Mouse (Mus musculus): ENCODE data around the gene Enpep. TPM values are rescaled to one million over a fixed set of nuclear protein-coding genes. Genes with fewer than 3 reads are reported as not detected.
A peak's percentile ranks its signal among the peaks of the same experiment; 100 is the strongest.

Enpep gene
- polyA plus RNA-seq, 1 experiment from 2014 or later: 51.5 TPM

GRCm38 (mm10) chr3:129317032-129317729 is 15.3 kb downstream of the Enpep start:
- peaks cover 7% of the 10 kb centered on the region for H3K4me1 ChIP-seq (replicated peaks; ENCODE audit: control insufficient read depth, insufficient read depth, low read length)
- no peak for ATAC-seq (ENCODE audit: low read depth)
- no peaks in the 10 kb centered on the region for H3K36me3 ChIP-seq (ENCODE audit: control insufficient read depth, insufficient read depth, low read length)
- H3K9me3 ChIP-seq (ENCODE audit: control insufficient read depth, low read length): no peaks in the 10 kb centered on the region
- H3K9ac ChIP-seq (ENCODE audit: low read length): no peak overlapping the region
- no peak overlapping the region for H3K4me2 ChIP-seq (ENCODE audit: low read depth, low read length)
- no peak overlapping the region for H3K27ac ChIP-seq (ENCODE audit: low read length)
- no peaks in the 10 kb centered on the region for H3K27me3 ChIP-seq (ENCODE audit: control insufficient read depth, insufficient read depth, low read depth, low read length)
- no peak overlapping the region for H3K4me3 ChIP-seq (ENCODE audit: low read length)
- WGBS: 78% methylated on average over 17 of the region's 17 CpGs

GRCm38 (mm10) chr3:129313671-129314415 is 18.7 kb downstream of the Enpep start:
- Histone ChIP-seq H3K9me3 (ENCODE audit: control insufficient read depth, low read length) (no peaks in the 10 kb centered on the region), H3K27ac (ENCODE audit: low read length) (no peak overlapping the region), H3K4me1 (replicated peaks; ENCODE audit: control insufficient read depth, insufficient read depth, low read length) (no peaks in the 10 kb centered on the region), H3K36me3 (ENCODE audit: control insufficient read depth, insufficient read depth, low read length) (no peaks in the 10 kb centered on the region), H3K4me3 (ENCODE audit: low read length) (no peak overlapping the region), H3K9ac (ENCODE audit: low read length) (no peak overlapping the region), H3K4me2 (ENCODE audit: low read depth, low read length) (no peak overlapping the region), H3K27me3 (ENCODE audit: control insufficient read depth, insufficient read depth, low read depth, low read length) (no peaks in the 10 kb centered on the region)
- no peak for ATAC-seq (ENCODE audit: low read depth)
- 85% methylated on average over 7 of the region's 7 CpGs for WGBS

- no peaks in the 10 kb centered on the region for H3K36me3 ChIP-seq (ENCODE audit: control insufficient read depth, insufficient read depth, low read length)
- no peak for ATAC-seq (ENCODE audit: low read depth)
- no peaks in the 10 kb centered on the region for H3K27me3 ChIP-seq (ENCODE audit: control insufficient read depth, insufficient read depth, low read depth, low read length)
- no peaks in the 10 kb centered on the region for H3K4me1 ChIP-seq (replicated peaks; ENCODE audit: control insufficient read depth, insufficient read depth, low read length)
- H3K4me2 ChIP-seq (ENCODE audit: low read depth, low read length): no peak overlapping the region
- 77% methylated on average over 2 of the region's 2 CpGs for WGBS
- no peak overlapping the region for H3K4me3 ChIP-seq (ENCODE audit: low read length)
- H3K9ac ChIP-seq (ENCODE audit: low read length): no peak overlapping the region
- H3K9me3 ChIP-seq (ENCODE audit: control insufficient read depth, low read length): no peaks in the 10 kb centered on the region
- no peak overlapping the region for H3K27ac ChIP-seq (ENCODE audit: low read length)
Measured at GRCm38 (mm10) chr3:129313221-129313620, 19.3 kb downstream of the Enpep start.

- 89% methylated on average over 8 of the region's 8 CpGs for WGBS
- no peak for ATAC-seq (ENCODE audit: low read depth)
- Histone ChIP-seq H3K27ac (ENCODE audit: low read length) (no peak overlapping the region), H3K36me3 (ENCODE audit: control insufficient read depth, insufficient read depth, low read length) (no peaks in the 10 kb centered on the region), H3K4me1 (replicated peaks; ENCODE audit: control insufficient read depth, insufficient read depth, low read length) (no peaks in the 10 kb centered on the region), H3K9ac (ENCODE audit: low read length) (no peak overlapping the region), H3K27me3 (ENCODE audit: control insufficient read depth, insufficient read depth, low read depth, low read length) (no peaks in the 10 kb centered on the region), H3K4me3 (ENCODE audit: low read length) (no peak overlapping the region), H3K4me2 (ENCODE audit: low read depth, low read length) (no peak overlapping the region), H3K9me3 (ENCODE audit: control insufficient read depth, low read length) (no peaks in the 10 kb centered on the region)
Measured at GRCm38 (mm10) chr3:129312511-129312910, 20.0 kb downstream of the Enpep start.

GRCm38 (mm10) chr3:129311951-129312350 is 20.6 kb downstream of the Enpep start:
- Histone ChIP-seq H3K9me3 (ENCODE audit: control insufficient read depth, low read length) (no peaks in the 10 kb centered on the region), H3K4me2 (ENCODE audit: low read depth, low read length) (no peak overlapping the region), H3K4me1 (replicated peaks; ENCODE audit: control insufficient read depth, insufficient read depth, low read length) (no peaks in the 10 kb centered on the region), H3K4me3 (ENCODE audit: low read length) (no peak overlapping the region), H3K9ac (ENCODE audit: low read length) (no peak overlapping the region), H3K36me3 (ENCODE audit: control insufficient read depth, insufficient read depth, low read length) (no peaks in the 10 kb centered on the region), H3K27me3 (ENCODE audit: control insufficient read depth, insufficient read depth, low read depth, low read length) (no peaks in the 10 kb centered on the region), H3K27ac (ENCODE audit: low read length) (no peak overlapping the region)
- WGBS: 74% methylated on average over 8 of the region's 8 CpGs
- no peak for ATAC-seq (ENCODE audit: low read depth)

GRCm38 (mm10) chr3:129309926-129310325 is 22.6 kb downstream of the Enpep start:
- H3K36me3 ChIP-seq (ENCODE audit: control insufficient read depth, insufficient read depth, low read length): no peaks in the 10 kb centered on the region
- H3K27ac ChIP-seq (ENCODE audit: low read length): no peak overlapping the region
- H3K4me1 ChIP-seq (replicated peaks; ENCODE audit: control insufficient read depth, insufficient read depth, low read length): no peaks in the 10 kb centered on the region
- ATAC-seq (ENCODE audit: low read depth): no peak
- no peaks in the 10 kb centered on the region for H3K9me3 ChIP-seq (ENCODE audit: control insufficient read depth, low read length)
- H3K9ac ChIP-seq (ENCODE audit: low read length): no peak overlapping the region
- no peaks in the 10 kb centered on the region for H3K27me3 ChIP-seq (ENCODE audit: control insufficient read depth, insufficient read depth, low read depth, low read length)
- no peak overlapping the region for H3K4me2 ChIP-seq (ENCODE audit: low read depth, low read length)
- no peak overlapping the region for H3K4me3 ChIP-seq (ENCODE audit: low read length)
- 67% methylated on average over 5 of the region's 5 CpGs for WGBS

- no peak overlapping the region for H3K4me3 ChIP-seq (ENCODE audit: low read length)
- ATAC-seq (ENCODE audit: low read depth): no peak
- H3K27me3 ChIP-seq (ENCODE audit: control insufficient read depth, insufficient read depth, low read depth, low read length): no peaks in the 10 kb centered on the region
- H3K4me2 ChIP-seq (ENCODE audit: low read depth, low read length): no peak overlapping the region
- H3K4me1 ChIP-seq (replicated peaks; ENCODE audit: control insufficient read depth, insufficient read depth, low read length): no peaks in the 10 kb centered on the region
- no peaks in the 10 kb centered on the region for H3K9me3 ChIP-seq (ENCODE audit: control insufficient read depth, low read length)
- no peak overlapping the region for H3K9ac ChIP-seq (ENCODE audit: low read length)
- no peaks in the 10 kb centered on the region for H3K36me3 ChIP-seq (ENCODE audit: control insufficient read depth, insufficient read depth, low read length)
- WGBS: 62% methylated on average over 9 of the region's 9 CpGs
- no peak overlapping the region for H3K27ac ChIP-seq (ENCODE audit: low read length)
Measured at GRCm38 (mm10) chr3:129308876-129309275, 23.6 kb downstream of the Enpep start.

- Histone ChIP-seq H3K27me3 (ENCODE audit: control insufficient read depth, insufficient read depth, low read depth, low read length) (no peaks in the 10 kb centered on the region), H3K4me1 (replicated peaks; ENCODE audit: control insufficient read depth, insufficient read depth, low read length) (no peaks in the 10 kb centered on the region), H3K4me2 (ENCODE audit: low read depth, low read length) (no peak overlapping the region), H3K9ac (ENCODE audit: low read length) (no peak overlapping the region), H3K27ac (ENCODE audit: low read length) (no peak overlapping the region), H3K4me3 (ENCODE audit: low read length) (no peak overlapping the region), H3K9me3 (ENCODE audit: control insufficient read depth, low read length) (no peaks in the 10 kb centered on the region), H3K36me3 (ENCODE audit: control insufficient read depth, insufficient read depth, low read length) (no peaks in the 10 kb centered on the region)
- WGBS: 40% methylated on average over 10 of the region's 10 CpGs
- ATAC-seq (ENCODE audit: low read depth): peak; percentile 74; the same call in 1 of the 2 replicates
Measured at GRCm38 (mm10) chr3:129308102-129308752, 24.3 kb downstream of the Enpep start.

- no peak overlapping the region for H3K9ac ChIP-seq (ENCODE audit: low read length)
- no peak for ATAC-seq (ENCODE audit: low read depth)
Measured at GRCm38 (mm10) chr3:129303941-129304340, 28.6 kb downstream of the Enpep start.

More at GRCm38 (mm10) chr3:129303941-129304340, 28.6 kb downstream of the Enpep start:
- no peak overlapping the region for H3K4me2 ChIP-seq (ENCODE audit: low read depth, low read length)
- H3K27ac ChIP-seq (ENCODE audit: low read length): no peak overlapping the region
- H3K4me3 ChIP-seq (ENCODE audit: low read length): no peak overlapping the region
- no peaks in the 10 kb centered on the region for H3K4me1 ChIP-seq (replicated peaks; ENCODE audit: control insufficient read depth, insufficient read depth, low read length)
- 5% methylated on average over 3 of the region's 3 CpGs for WGBS
- H3K36me3 ChIP-seq (ENCODE audit: control insufficient read depth, insufficient read depth, low read length): peaks cover 2% of the 10 kb centered on the region; the same call in 1 of the 2 replicates
- H3K27me3 ChIP-seq (ENCODE audit: control insufficient read depth, insufficient read depth, low read depth, low read length): no peaks in the 10 kb centered on the region
- H3K9me3 ChIP-seq (ENCODE audit: control insufficient read depth, low read length): no peaks in the 10 kb centered on the region

Measured in lung, embryonic 16.5 days (tissue).